8 mouse cellular contexts compared by ENCODE assay signal in the genomic region with DNA sequence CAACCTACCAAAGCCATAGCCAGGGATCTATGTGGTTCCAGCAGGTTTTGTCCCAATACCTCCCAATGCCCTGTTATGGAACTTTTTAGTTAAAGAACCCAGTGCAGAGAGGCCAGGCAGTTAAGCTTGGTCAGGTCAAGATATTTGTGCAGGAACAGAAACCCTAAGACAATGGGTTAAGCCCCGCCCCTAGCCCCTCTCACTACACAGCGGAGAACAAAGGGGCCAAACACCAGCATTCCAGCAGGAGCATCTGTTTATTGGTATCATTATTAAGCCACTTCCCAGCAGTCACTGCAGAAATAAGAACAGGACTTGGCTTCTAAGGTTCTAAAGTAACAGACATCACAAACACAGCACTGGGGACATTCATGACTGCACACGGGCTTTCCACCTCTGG. TPM values are rescaled to one million over a fixed set of nuclear protein-coding genes. Genes with fewer than 3 reads are reported as not detected.
A peak's percentile ranks its signal among the peaks of the same experiment; 100 is the strongest.
DNase-seq lines count a peak whose midpoint lies in the region; ATAC-seq and TF ChIP-seq lines count a peak whose summit lies in the region.
"Had no signal": no experiment of that assay in that cellular context is flagged by ENCODE, and none has a peak within 500 bp of the region (broad histone marks: within the 10 kb centered on the region; RNA-seq: fewer than 3 reads in every experiment).

No protein-coding gene starts in this region.

- no peak overlapping the region for H3K4me3 ChIP-seq in lung, embryonic 14.5 days (ENCODE audit: low read depth, low read length)
- no peak overlapping the region for H3K4me3 ChIP-seq in lung, adult 2 months (replicated peaks; ENCODE audit: extremely low read depth, low read depth, low read length)
- peak overlapping the region; percentile 41; the same call in 1 of the 2 replicates for H3K4me3 ChIP-seq in forebrain, embryonic 14.5 days (ENCODE audit: low read depth, low read length)
- H3K4me3 ChIP-seq in limb, embryonic 10.5 days, result peak overlapping the region; percentile 60; the same call in 1 of the 2 replicates
- no peak overlapping the region for H3K4me3 ChIP-seq in neural tube, embryonic 15.5 days (replicated peaks)

- no peaks in the 10 kb centered on the region for H3K36me3 ChIP-seq in lung, embryonic 14.5 days (ENCODE audit: insufficient read depth)
- no peaks in the 10 kb centered on the region for H3K36me3 ChIP-seq in forebrain, embryonic 14.5 days (ENCODE audit: control insufficient read depth, insufficient read depth, low read length)
- no peaks in the 10 kb centered on the region for H3K36me3 ChIP-seq in limb, embryonic 10.5 days
- H3K36me3 ChIP-seq in neural tube, embryonic 15.5 days, result no peaks in the 10 kb centered on the region

- H3K27ac ChIP-seq in lung, embryonic 14.5 days (ENCODE audit: low read depth), result 0 out of 2 replicates have a peak overlapping the region, but pooled peaks have one; percentile 55
- H3K27ac ChIP-seq in forebrain, embryonic 14.5 days (ENCODE audit: low read depth, low read length), result no peak overlapping the region
- H3K27ac ChIP-seq in limb, embryonic 10.5 days, result peak overlapping the region; percentile 79; the same call in 1 of the 2 replicates
- peak overlapping the region; percentile 77 for H3K27ac ChIP-seq in neural tube, embryonic 15.5 days (replicated peaks)
- H3K27ac ChIP-seq: macrophage had no signal

- H3K9ac ChIP-seq in lung, embryonic 14.5 days, result no peak overlapping the region
- no peak overlapping the region for H3K9ac ChIP-seq in forebrain, embryonic 14.5 days (ENCODE audit: low read length)
- no peak overlapping the region for H3K9ac ChIP-seq in neural tube, embryonic 15.5 days (replicated peaks)

- H3K27me3 ChIP-seq in lung, embryonic 14.5 days (ENCODE audit: insufficient read depth, low read length), result no peaks in the 10 kb centered on the region
- no peaks in the 10 kb centered on the region for H3K27me3 ChIP-seq in forebrain, embryonic 14.5 days (replicated peaks; ENCODE audit: control insufficient read depth, insufficient read depth, low read length)
- H3K27me3 ChIP-seq in limb, embryonic 10.5 days (ENCODE audit: low read depth, poor library complexity, severe bottlenecking), result no peaks in the 10 kb centered on the region
- no peaks in the 10 kb centered on the region for H3K27me3 ChIP-seq in neural tube, embryonic 15.5 days (replicated peaks)

- 80% methylated on average over 3 of the region's 3 CpGs for WGBS in lung, embryonic 14.5 days
- WGBS in lung, adult 2 months, result 70% methylated on average over 3 of the region's 3 CpGs
- WGBS in forebrain, embryonic 14.5 days, result 80% methylated on average over 3 of the region's 3 CpGs
- WGBS in limb, embryonic 10.5 days, result 82% methylated on average over 3 of the region's 3 CpGs
- WGBS in neural tube, embryonic 15.5 days, result 68% methylated on average over 3 of the region's 3 CpGs

- no peak for ATAC-seq in lung, embryonic 14.5 days (ENCODE audit: insufficient read depth)
- no peak for ATAC-seq in forebrain, embryonic 14.5 days
- ATAC-seq in neural tube, embryonic 15.5 days (ENCODE audit: low FRiP score), result no peak

- no peak for TF ChIP-seq POLR2A in lung, adult 2 months (IDR thresholded peaks at IDR 0.05; ENCODE audit: borderline replicate concordance, extremely low read depth, low read depth, low read length)

- 0 out of 2 replicates have a peak, but pooled peaks cover 5% of the 10 kb centered on the region for H3K4me1 ChIP-seq in lung, embryonic 14.5 days (ENCODE audit: insufficient read depth)
- H3K4me1 ChIP-seq in lung, adult 2 months (ENCODE audit: control insufficient read depth, insufficient read depth, low read length), result no peaks in the 10 kb centered on the region
- no peaks in the 10 kb centered on the region; the same call in 1 of the 2 replicates for H3K4me1 ChIP-seq in forebrain, embryonic 14.5 days (ENCODE audit: control insufficient read depth, insufficient read depth, low read length)
- H3K4me1 ChIP-seq in limb, embryonic 10.5 days, result peaks cover 27% of the 10 kb centered on the region
- H3K4me1 ChIP-seq in neural tube, embryonic 15.5 days, result peaks cover 18% of the 10 kb centered on the region

- H3K9me3 ChIP-seq in lung, embryonic 14.5 days (ENCODE audit: low read depth, low read length), result no peaks in the 10 kb centered on the region
- H3K9me3 ChIP-seq in forebrain, embryonic 14.5 days (replicated peaks; ENCODE audit: control insufficient read depth, low read length), result 0 out of 2 replicates have a peak, but pooled peaks cover 4% of the 10 kb centered on the region
- H3K9me3 ChIP-seq in limb, embryonic 10.5 days (replicated peaks), result no peaks in the 10 kb centered on the region
- H3K9me3 ChIP-seq in neural tube, embryonic 15.5 days (replicated peaks), result no peaks in the 10 kb centered on the region

- no peak for TF ChIP-seq CTCF in lung, embryonic 14.5 days (IDR thresholded peaks at IDR 0.05; ENCODE audit: low read depth)
- no peak for TF ChIP-seq CTCF in lung, adult 2 months (IDR thresholded peaks at IDR 0.05; ENCODE audit: insufficient read depth, low read length)

- peak overlapping the region; percentile 74; the same call in 1 of the 2 replicates for H3K4me2 ChIP-seq in lung, embryonic 14.5 days
- peak overlapping the region; percentile 74; the same call in 1 of the 2 replicates for H3K4me2 ChIP-seq in forebrain, embryonic 14.5 days (ENCODE audit: low read length)
- peak overlapping the region; percentile 86 for H3K4me2 ChIP-seq in neural tube, embryonic 15.5 days

- DNase-seq in lung, embryonic 14.5 days, result no peak
- no peak for DNase-seq in lung, adult 2 months
- no peak for DNase-seq in forebrain, embryonic 14.5 days (ENCODE audit: low spot score)
- no peak for DNase-seq in limb, embryonic 10.5 days (ENCODE audit: low spot score)
- no peak for DNase-seq in layer of hippocampus, adult 18-20 months (ENCODE audit: low spot score in 2 of 2)
- DNase-seq in Muller cell, postnatal 12 days (ENCODE audit: inconsistent ontology term), result no peak

RNA-seq across cellular contexts. Expression of gene Coq8a, which starts 27.4 kb away (rescaled TPM):
- 4.5 and 5.2 TPM in 2 replicates for polyA plus RNA-seq in lung, embryonic 14.5 days (2014; fragmentation: Nextera tagmentation; extraction: Ambion mirVana)
- 11.1 and 37.6 TPM in 2 replicates for polyA plus RNA-seq in lung, adult 2 months (2012; rRNA removed)
- polyA plus RNA-seq in forebrain, embryonic 14.5 days (2014; fragmentation: Nextera tagmentation; extraction: Ambion mirVana), result 2.0 and 3.7 TPM in 2 replicates
- polyA plus RNA-seq in limb, embryonic 10.5 days (2016; fragmentation: Nextera tagmentation; extraction: Ambion mirVana), result 2.1 and 2.4 TPM in 2 replicates
- 3.4 and 5.8 TPM in 2 replicates for polyA plus RNA-seq in neural tube, embryonic 15.5 days (2015; fragmentation: Nextera tagmentation; extraction: Ambion mirVana)
- total RNA-seq in layer of hippocampus, adult 18-20 months (2021), result 10 to 100 TPM; 65.6 to 74.2 TPM

RNA-seq across cellular contexts. Expression of gene Psen2, which starts 36.5 kb away (rescaled TPM):
- 7.9 and 9.8 TPM in 2 replicates for polyA plus RNA-seq in lung, embryonic 14.5 days (2014; fragmentation: Nextera tagmentation; extraction: Ambion mirVana)
- 70.0 and 74.4 TPM in 2 replicates for polyA plus RNA-seq in lung, adult 2 months (2012; rRNA removed)
- 8.6 and 11.2 TPM in 2 replicates for polyA plus RNA-seq in forebrain, embryonic 14.5 days (2014; fragmentation: Nextera tagmentation; extraction: Ambion mirVana)
- 6.7 and 7.1 TPM in 2 replicates for polyA plus RNA-seq in limb, embryonic 10.5 days (2016; fragmentation: Nextera tagmentation; extraction: Ambion mirVana)
- 16.8 and 19.8 TPM in 2 replicates for polyA plus RNA-seq in neural tube, embryonic 15.5 days (2015; fragmentation: Nextera tagmentation; extraction: Ambion mirVana)
- 10 to 100 TPM; 17.4 to 17.9 TPM for total RNA-seq in layer of hippocampus, adult 18-20 months (2021)

Comparison
In these comparisons a context has a peak if more than half of its experiments do, and no peak if none do; other contexts are left out.
1. H3K4me3 ChIP-seq: peak in forebrain, embryonic 14.5 days (single experiment) and limb, embryonic 10.5 days (single experiment); none in lung, embryonic 14.5 days (single experiment), lung, adult 2 months (single experiment) and neural tube, embryonic 15.5 days (single experiment).
2. Peak in every context shown above with its lines, with median percentiles within 50 percentile points of each other: H3K4me2 ChIP-seq.